Mouse (Mus musculus): ENCODE data around the gene Pnkd. TPM values are rescaled to one million over a fixed set of nuclear protein-coding genes. Genes with fewer than 3 reads are reported as not detected.
A peak's percentile ranks its signal among the peaks of the same experiment; 100 is the strongest.

The Pnkd gene
- 10 to 100 TPM; 54.0 to 63.3 TPM for total RNA-seq (2021)
- long read RNA-seq, experiment 1, transcript Pnkd-204 (3 exons, 740 nt) = major isoform, 65 of 94 reads
- long read RNA-seq, experiment 1, transcript Pnkd-202 (9 exons, 2,859 nt) = minor isoform, 18 of 94 reads
- long read RNA-seq, experiment 1, partial matches to known transcripts = 3 of 94 reads
- long read RNA-seq, experiment 1, other reads (novel, unspliced or antisense) = 5 of 94 reads
- long read RNA-seq, experiment 2, transcript Pnkd-204 (3 exons, 740 nt) = major isoform, 35 of 57 reads
- long read RNA-seq, experiment 2, transcript Pnkd-202 (9 exons, 2,859 nt) = minor isoform, 17 of 57 reads
- long read RNA-seq, experiment 2, partial matches to known transcripts = 3 of 57 reads
- long read RNA-seq, experiment 2, other reads (novel, unspliced or antisense) = 2 of 57 reads

- peak; percentile 100 for DNase-seq (ENCODE audit: low spot score)
Observed at GRCm38 (mm10) chr1:74284543-74285160, at the start of gene Pnkd, which contains the start of gene Aamp. Pnkd (plus strand) TSS chr1:74284930. Aamp (minus strand) TSS chr1:74284738.

GRCm38 (mm10) chr1:74235938-74236589 lies 48.7 kb upstream of the Pnkd start, which contains the start of gene Arpc2:
Arpc2 (plus strand) TSS chr1:74236084.
- DNase-seq (ENCODE audit: low spot score) = peak; percentile 96

- DNase-seq (ENCODE audit: low spot score) = peak; percentile 18
Observed at GRCm38 (mm10) chr1:74236590-74237317, 48.0 kb upstream of the Pnkd start.

- DNase-seq (ENCODE audit: low spot score) = no peak
Observed at GRCm38 (mm10) chr1:74237671-74238070, 47.1 kb upstream of the Pnkd start.

GRCm38 (mm10) chr1:74238136-74238535 lies 46.6 kb upstream of the Pnkd start:
- no peak for DNase-seq (ENCODE audit: low spot score)

- no peak for DNase-seq (ENCODE audit: low spot score)
Observed at GRCm38 (mm10) chr1:74239162-74239561, 45.6 kb upstream of the Pnkd start.

GRCm38 (mm10) chr1:74239618-74240017 lies 45.1 kb upstream of the Pnkd start:
- DNase-seq (ENCODE audit: low spot score) = no peak

- no peak for DNase-seq (ENCODE audit: low spot score)
Observed at GRCm38 (mm10) chr1:74240311-74240710, 44.4 kb upstream of the Pnkd start.

GRCm38 (mm10) chr1:74240832-74241231 lies 43.9 kb upstream of the Pnkd start:
- DNase-seq (ENCODE audit: low spot score) = no peak

GRCm38 (mm10) chr1:74245525-74245924 lies 39.2 kb upstream of the Pnkd start:
- DNase-seq (ENCODE audit: low spot score) = no peak

- DNase-seq (ENCODE audit: low spot score) = no peak
Observed at GRCm38 (mm10) chr1:74248799-74249198, 35.9 kb upstream of the Pnkd start.

- DNase-seq (ENCODE audit: low spot score) = no peak
Observed at GRCm38 (mm10) chr1:74249331-74249980, 35.3 kb upstream of the Pnkd start.

GRCm38 (mm10) chr1:74250096-74250495 lies 34.6 kb upstream of the Pnkd start:
- no peak for DNase-seq (ENCODE audit: low spot score)

GRCm38 (mm10) chr1:74255704-74256345 lies 28.9 kb upstream of the Pnkd start:
- no peak for DNase-seq (ENCODE audit: low spot score)

- DNase-seq (ENCODE audit: low spot score) = no peak
Observed at GRCm38 (mm10) chr1:74256782-74257181, 27.9 kb upstream of the Pnkd start.

- no peak for DNase-seq (ENCODE audit: low spot score)
Observed at GRCm38 (mm10) chr1:74262510-74262909, 22.2 kb upstream of the Pnkd start.

- DNase-seq (ENCODE audit: low spot score) = no peak
Observed at GRCm38 (mm10) chr1:74268750-74269149, 16.0 kb upstream of the Pnkd start.

GRCm38 (mm10) chr1:74271659-74272058 lies 13.1 kb upstream of the Pnkd start:
- DNase-seq (ENCODE audit: low spot score) = no peak

GRCm38 (mm10) chr1:74275015-74275414 lies 9.7 kb upstream of the Pnkd start:
- no peak for DNase-seq (ENCODE audit: low spot score)

GRCm38 (mm10) chr1:74277041-74277440 lies 7.7 kb upstream of the Pnkd start:
- no peak for DNase-seq (ENCODE audit: low spot score)

Measured in gastrocnemius, adult 18-20 months (tissue).